Mouse (Mus musculus): ENCODE measurements at regions not wholly inside any gene's neighbourhood (a gene's known extent, or its start where the extent isn't known, plus 50 kb on each side); places are given as distances from the start of the nearest gene placed in this dataset.

DNA sequence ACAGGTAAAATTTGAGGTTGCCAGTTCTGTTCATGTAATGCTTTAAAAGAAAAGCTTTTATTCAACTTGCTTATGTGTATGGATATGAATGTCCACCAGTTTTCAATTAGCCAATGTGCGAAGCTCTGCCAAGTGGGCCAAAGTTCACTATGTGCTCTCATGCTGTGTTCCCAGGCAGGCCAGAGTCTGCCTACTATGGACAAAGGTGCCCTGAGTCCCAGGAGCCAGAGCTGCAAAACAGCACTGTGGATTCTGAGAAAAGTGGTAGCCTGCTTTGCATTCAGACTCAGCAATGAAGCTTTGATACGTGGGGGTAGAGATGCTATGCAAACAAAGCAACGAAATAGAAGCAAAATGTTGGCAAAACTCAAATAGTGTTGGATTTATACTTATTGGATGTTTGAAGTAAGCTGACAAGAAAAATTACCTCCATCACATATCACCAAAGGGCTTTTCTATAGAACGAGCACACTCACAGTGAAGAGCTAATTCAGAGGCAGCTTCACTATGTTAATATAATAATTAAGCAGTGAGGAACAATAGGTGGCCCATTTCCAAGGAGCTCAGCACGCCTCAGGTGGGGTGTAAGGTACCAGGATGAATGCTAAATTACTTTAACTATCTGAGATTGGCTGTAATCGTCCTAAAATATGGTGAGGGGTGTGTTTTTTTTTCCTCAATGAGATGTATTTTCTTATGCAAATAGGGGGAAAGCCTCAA lies 318.2 kb upstream of the Zeb2 start:
- intact Hi-C loops (cut with DNase I) = no loop called here
- DNase-seq = peak; percentile 47 to 74

DNA sequence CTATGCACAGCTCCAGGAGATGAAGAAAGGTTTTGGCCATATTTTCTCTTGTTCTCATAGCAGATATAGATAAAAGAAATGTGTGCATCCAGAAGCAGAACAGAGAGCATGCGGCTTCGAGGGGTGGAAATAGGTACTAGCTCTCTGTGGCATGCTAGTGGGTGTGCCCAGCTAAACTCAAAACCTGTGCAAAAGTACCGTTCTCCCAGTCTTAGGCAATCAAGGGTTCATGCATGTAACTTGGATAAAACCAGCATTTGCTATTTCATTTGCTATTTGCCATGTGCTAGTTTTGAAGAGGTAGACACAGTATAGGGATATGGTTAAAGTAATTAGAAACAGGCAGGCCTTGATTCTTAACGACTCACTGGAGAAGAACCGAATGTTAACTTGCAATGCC lies 317.6 kb upstream of the Zeb2 start:
- intact Hi-C loops (cut with DNase I) = no loop called here
- DNase-seq = no peak

DNA sequence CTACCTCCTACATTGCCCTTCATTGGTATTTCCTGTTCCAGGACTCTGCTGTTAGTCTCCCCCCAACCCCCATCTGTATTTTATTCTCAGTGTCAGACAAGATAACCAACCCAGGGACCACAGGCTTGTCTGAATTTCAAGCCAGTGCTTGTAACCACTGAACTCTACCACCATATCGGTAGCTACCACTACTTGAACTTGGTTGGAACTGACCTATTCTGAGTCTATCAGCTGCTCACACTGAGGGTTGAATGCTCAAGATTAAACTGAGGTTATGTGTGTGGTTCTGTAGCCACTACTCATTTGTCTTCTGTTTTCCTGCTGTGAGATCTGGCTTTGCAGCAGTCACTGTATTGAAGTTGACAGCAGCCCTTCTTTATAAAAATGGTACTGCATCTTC lies 317.0 kb upstream of the Zeb2 start:
- DNase-seq = no peak
- intact Hi-C loops (cut with DNase I) = no loop called here

DNA sequence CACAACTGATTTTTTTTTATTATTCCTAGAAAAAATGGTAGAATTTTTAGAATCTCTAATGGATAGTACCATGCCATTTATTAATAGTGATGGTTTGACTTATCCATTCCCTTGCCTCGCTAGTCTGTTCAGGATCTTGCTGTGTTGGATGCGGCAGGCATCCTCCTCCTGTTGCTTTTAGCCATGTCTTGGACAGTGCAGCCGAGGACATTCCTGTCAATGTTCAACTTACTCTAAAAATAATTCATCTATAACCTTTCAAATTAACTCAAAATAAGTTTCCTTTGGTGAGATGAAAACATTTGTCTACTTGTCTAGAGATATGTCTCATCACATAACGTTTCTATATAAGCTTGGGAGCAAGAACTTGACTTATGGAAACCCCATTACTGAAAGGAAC lies 314.2 kb upstream of the Zeb2 start:
- no peak for DNase-seq
- intact Hi-C loops (cut with DNase I) = no loop called here

DNA sequence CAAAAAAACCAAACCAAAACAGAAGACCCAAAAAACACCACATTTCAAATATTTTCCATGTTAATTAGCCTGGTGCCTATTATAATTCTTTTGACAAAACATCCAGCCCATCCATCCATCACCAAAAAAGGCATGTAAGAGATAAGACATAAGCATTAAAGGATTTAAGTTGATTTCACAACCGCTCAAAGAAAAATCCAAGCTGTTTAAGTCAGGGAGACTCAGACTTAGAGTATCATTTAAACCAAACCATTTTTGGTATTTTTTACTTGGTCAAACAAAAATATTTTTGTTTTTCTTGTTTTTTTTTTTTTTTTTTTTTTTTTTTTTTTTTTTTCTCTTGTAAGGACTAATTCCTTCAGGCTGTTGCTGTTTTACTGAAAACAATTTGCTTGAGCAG lies 304.6 kb upstream of the Zeb2 start:
- intact Hi-C loops (cut with DNase I) = no loop called here
- no peak for DNase-seq

DNA sequence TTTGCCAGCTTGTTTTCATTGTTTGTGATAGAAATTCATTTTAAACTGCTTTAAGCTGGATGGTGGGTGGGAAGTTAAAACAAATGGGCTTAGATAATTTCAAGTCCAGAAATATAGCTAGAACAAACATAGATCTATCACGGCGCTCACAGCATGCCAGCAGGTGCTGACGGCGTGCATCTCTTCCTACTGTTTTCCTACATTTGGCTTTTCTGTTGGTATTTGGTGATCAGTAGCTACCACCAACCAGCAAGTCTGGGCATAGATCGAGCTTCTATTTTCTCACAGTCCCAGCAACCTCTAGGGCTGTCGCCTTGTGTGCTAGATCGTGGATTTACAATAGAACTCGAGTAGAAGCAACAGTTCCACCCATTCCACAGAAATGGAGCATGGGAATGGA lies 290.9 kb upstream of the Zeb2 start:
- no peak for DNase-seq
- intact Hi-C loops (cut with DNase I) = no loop called here

DNA sequence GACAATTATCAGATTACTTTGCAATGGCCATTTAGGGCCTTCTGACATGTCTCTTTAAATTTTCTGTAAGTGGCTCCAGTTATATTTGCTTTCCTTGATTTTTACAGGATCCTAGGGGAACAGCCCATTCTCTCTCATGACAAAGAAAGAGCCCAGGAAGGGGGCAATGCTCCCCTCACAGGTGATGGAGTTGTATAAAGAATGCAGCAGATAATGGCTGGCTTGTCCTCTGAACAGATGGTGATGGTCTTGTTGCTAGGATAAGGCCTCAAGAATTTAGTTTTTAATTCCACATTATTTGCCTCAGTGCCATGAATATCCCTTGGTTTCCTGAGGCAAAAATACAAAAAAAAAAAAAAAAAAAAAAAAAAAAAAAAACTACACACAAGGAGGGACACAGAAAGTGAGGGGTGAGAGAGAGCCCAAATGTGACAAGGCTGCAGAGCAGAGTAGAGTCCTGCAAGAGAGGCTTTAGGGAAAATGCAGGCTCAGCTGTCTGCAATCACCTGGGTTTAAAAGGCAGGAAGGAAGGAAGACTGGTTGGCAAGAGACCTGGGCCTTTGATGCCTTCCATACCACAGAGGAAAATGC lies 272.8 kb upstream of the Zeb2 start:
- intact Hi-C loops (cut with DNase I) = no loop called here
- DNase-seq = no peak

DNA sequence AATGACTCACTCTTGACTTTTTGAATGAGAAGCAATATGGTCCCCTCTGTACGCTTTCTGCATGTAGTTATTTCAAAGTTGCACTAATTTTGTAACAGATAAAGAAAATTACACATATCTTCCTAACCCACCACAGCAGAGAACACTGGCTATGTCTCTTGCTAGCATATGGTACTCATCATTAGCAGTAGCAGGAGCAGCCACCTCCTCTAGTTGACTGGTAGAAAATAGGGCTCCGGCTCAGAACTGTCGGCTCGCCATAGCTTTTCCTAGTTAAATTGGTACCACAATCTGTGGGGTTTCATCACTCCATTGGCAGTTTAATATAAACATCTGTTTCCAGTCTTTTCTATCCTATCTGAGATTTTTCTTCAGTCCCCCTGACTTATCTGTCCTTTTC lies 254.1 kb upstream of the Zeb2 start:
- no peak for DNase-seq
- intact Hi-C loops (cut with DNase I) = no loop called here

DNA sequence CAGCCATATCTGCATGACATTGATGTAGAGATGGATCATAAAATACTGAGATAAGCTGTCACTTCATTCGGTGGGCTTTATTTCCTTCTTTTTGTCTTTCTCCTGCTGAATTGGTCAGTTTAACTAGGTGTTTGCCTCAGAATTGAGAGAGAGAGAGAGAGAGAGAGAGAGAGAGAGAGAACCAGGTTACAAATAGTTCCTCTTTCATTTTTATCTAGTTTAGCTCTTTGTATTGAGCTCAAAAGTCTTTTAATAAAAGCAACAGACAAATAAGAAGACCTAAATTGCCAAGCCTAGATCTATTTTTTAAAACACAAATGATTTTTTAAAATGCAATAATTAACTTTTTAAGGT lies 253.4 kb upstream of the Zeb2 start:
- no peak for DNase-seq
- intact Hi-C loops (cut with DNase I) = no loop called here

DNA sequence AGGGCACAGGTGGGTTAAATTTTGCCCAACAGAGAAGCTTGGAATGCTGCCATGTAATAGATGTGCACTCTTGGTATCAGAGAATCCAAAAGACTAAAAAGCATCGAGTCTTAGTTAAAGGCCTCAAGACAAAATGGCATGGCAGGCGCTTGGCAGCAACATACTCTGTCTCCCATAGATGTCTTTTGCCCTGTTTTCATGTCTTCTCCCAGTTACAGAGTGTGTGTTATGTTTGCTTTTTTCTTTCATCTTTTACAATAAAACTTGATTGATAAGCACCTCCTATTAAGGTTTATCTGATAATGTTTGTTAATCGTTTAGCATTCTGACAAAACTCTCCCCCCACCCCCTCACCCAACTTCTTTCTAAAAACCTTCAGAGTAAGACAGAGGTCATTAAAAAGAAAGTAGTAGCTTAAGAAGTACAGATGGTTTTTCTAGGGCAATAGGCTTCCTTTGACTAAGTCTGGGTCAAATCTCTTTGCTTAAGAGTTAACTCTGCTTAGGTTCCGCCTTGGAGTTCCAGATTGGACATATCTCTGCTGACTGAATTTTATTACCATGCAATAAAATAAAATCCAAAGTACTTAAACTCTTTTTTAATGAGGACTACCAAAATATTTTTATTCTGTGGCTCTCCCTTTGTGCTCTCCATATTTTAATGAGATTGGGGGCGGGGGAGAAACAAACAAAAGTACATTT lies 252.9 kb upstream of the Zeb2 start:
- intact Hi-C loops (cut with DNase I) = no loop called here
- DNase-seq = no peak

DNA sequence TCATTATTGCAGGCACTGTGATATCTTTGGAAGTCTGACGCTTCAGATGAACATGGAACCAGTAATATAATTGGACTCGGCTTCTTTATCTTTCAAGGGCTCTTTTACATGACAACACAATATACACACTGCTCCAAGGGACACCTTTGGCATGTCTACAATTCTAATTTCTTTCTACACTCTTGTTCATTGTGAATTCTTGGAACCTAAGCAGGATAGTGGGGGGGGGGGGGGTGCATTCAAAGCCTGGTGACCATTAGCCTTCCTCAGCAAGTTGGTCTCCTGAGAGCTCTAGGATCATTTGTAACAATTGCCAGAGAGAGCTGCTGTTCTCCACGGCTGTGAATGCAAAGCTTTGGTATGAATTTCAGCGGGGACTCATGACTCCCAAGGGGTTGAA lies 252.2 kb upstream of the Zeb2 start:
- intact Hi-C loops (cut with DNase I) = no loop called here

DNA sequence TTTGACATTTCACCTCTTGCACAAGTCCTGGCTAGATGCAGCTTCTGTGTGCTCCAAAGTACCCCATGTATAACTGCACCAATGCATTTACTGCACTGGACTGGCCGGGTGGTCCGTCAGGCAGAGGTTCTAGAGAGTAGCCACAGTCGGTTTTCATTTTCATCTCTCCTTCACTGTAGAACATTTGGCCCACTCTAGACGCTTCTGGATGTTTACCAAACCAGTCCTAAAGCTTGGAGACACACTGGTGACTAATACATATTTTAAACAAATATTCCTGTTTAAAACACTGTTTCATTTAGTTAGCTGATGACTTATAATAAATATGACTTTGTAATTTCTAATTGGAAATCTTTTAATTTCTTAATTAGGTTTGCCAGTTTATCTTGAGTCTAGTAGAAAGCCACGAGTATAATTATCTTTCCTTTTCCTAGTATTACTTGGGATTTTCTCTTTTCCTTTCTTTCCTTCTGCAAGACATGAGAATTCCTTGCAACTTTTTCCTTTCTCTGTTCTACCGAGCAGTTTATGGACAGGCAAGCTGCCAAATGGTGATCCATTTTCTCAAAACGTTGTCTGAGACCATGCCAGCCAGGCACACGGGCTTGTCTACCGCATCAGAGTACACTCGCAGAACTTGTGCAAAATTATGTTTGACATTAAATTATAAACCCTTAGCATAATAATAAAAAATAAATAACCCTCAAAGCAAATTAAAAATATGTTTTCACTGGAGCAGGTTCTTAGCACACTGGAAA lies 250.4 kb upstream of the Zeb2 start:
- no peak for DNase-seq
- intact Hi-C loops (cut with DNase I) = no loop called here

More for the DNA sequence above, 252.2 kb upstream of the Zeb2 start:
- no peak for DNase-seq

DNA sequence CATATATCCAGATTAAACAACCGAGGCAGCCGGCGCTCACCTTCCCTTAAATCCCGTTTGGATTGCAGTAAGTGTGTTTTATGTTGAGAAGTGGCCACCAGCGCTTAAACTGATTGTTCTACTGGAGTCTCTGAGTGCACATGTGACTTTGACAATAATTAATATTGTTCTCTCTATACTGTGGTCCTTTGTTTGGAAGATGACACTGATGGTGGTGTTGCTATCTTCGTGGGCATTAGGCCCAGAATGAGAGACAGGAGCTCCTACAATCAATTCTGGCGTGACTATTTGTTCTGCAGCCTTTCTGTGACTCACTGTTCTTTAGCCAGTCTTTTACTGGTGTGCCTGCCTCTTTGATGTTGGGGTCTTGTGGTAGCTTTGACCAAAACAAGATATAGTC lies 240.1 kb upstream of the Zeb2 start:
- intact Hi-C loops (cut with DNase I) = no loop called here
- DNase-seq = no peak

DNA sequence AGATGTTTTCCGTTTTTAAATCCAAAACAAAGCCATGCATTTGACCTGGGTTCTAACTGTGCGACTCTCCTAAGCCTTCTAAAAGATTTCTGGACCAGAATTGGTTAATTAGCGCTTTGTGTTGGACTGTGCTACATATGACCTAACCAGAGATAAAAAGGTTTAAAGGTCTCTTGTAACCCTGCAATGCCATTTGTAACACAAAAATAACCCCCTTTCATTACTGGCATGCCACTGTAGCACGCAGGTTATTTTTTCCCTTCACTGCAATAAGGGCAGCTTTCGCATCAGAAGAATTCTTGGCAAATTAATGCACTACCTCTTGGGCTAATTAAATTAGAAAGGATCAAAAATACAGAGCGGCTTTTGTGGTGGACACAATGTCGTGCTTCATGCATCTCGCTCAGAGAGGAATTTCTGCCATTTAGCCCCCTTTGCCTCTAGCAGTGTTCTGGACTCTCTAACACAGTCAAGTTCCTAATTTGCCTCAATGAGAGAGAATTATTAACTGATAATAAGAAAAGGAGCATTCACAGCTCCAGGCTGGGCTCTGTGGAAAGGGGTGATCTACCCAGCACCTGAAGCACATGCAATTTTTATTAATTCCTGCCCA lies 239.5 kb upstream of the Zeb2 start:
- intact Hi-C loops (cut with DNase I) = no loop called here
- no peak for DNase-seq

DNA sequence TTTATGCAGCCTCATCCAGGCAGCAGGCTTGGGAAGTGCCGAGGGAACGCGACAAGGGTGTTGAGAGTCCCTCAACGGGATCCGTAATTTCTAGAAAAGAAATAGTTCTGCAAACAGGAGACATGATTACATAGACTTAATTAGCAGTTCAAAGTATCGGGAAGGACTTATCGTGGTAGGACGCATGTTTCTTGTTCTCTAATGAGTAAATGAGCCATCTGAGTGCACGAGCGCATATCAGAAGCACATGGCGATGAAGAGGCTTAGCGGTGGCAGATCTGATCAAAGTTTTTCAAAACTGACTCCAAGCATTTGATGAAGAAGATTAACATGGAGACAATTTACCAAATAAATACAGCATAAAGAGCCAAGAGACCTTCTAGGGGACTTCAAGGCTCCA lies 238.8 kb upstream of the Zeb2 start:
- no peak for DNase-seq
- intact Hi-C loops (cut with DNase I) = no loop called here

DNA sequence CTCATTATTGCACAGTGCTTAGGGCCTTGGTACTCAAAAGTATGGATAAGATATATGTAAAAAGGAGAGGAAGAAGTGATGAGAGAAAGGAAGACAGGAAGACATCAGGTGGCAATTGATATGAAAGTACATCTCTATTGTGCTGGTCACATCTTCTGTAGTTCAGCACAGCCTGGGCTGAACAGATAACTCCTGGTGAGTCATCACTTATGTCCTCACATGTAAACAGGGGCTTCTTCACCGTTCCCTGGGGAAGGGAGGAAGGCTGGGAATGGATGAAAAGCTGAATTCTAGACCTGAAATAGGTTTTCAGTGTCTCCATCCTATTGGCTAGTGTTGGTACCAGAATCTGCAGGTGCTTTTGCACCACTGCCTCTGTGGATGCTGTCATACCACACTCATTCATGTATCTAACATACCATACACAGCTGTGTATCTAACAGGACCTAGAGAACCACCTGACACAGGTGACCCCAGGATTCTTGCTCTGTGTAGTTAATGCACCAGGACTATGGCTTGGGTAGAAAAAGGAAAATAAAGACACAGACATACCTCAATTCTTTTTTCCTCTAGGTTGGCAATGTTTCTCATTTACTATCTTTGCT lies 234.4 kb upstream of the Zeb2 start:
- intact Hi-C loops (cut with DNase I) = no loop called here
- DNase-seq = no peak

DNA sequence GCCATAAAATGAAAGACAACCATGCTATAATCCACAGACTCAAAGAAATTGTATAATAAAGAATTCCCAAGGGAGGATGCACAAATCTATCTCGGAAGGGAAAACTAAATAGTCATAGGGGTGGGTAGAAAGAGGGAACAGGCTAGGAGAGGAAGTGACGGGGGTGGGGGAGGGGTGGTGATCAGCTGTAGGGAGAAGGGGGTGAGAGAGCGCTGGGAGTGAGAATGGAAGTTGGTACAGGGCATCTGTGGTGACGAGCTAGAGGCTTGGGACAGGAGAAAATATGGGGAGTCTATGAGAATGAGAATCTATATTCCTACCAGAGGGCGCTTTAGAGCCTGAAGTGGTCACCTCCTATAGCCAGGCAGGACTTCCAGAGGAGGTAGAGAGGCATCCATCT lies 229.2 kb upstream of the Zeb2 start:
- intact Hi-C loops (cut with DNase I) = no loop called here
- DNase-seq = no peak

DNA sequence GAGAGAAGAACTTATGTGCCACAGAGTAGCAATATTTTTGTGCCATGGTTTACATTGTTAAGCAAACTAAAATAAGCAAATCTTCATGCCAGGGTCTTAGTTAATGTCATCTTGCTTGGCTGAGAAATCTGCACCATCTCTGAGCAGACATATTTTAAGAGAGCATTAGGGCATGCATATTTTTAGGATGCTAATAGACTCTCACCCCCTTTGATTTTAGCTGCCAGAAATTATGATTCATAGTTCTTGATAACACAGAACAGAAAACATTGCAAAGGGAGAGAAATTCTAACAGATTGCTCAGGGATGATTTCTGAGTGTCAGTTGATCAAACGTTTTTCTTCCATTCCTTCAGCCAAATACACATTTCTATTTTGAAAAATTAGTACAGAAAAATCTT lies 222.7 kb upstream of the Zeb2 start:
- DNase-seq = no peak
- intact Hi-C loops (cut with DNase I) = no loop called here

DNA sequence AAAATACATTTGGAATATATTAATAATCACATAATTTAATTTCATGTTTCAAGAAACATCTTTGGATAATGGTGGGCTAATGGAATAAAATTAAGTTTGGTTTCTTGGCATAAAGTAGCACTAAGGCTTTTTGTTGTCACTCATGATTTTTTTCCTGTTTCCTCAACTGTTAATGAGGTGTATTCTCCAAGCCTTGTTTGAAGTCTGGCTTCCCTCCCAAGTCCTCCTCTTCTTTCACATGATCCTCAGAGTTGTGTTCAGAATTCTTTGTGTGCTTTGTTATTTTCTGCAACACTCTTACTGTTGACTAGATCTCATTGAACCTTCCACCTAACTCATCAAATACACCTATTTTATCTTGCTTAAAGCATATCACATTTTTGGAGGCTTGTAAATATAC lies 221.6 kb upstream of the Zeb2 start:
- DNase-seq = no peak
- intact Hi-C loops (cut with DNase I) = no loop called here

DNA sequence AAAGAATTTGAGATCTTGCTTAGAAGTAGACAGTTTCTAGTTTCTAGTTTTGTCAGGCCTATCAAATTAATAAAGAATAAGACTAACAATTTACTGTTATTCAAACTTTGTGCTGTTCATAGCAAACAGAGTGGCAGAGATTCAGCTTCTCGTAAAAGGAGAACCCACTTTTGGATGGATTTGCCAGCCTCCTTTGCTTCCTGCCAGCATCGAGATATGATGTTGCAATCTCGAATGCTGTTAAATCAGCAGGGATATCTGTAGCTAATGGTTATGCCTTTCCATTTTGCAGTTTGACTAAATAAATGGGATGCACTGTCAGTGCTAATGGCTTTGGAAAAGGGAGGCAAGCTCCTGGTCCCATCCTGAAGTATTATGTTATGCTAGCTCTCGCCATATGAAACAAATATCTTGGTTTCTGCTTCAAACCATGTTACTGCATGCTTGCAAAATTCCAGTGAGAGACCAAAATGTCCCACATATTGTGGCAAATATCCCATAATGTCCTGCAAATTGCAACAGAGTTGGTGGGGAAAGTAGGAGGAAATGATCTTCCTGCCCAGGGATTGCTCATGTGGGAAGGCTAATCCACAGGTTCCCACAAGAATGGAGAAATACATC lies 199.9 kb upstream of the Zeb2 start:
- intact Hi-C loops (cut with DNase I) = no loop called here

More for the DNA sequence above, 199.9 kb upstream of the Zeb2 start:
- no peak for DNase-seq

Measured in heart, postnatal 14 days (tissue).